Mouse (Mus musculus) heart, adult 2 months (tissue): Measurements from ENCODE around the gene Fmn2.

Experiments
- CTCF ChIP-seq: fragments of 200-600 bp; IDR thresholded peaks from 2 replicates; pipeline ENCODE4 v1.8.1; 2022; ENCODE audit warnings: antibody characterized with exemption, mild to moderate bottlenecking, moderate library complexity
- POLR2A ChIP-seq: fragments of 200-500 bp; IDR thresholded peaks from 2 replicates; pipeline ENCODE4 v1.6.1; 2011; ENCODE audit warnings: mild to moderate bottlenecking, low read depth, low read length, control low read depth; ENCODE audit not compliant: insufficient read depth

- TF ChIP-seq POLR2A (no peak), CTCF (no peak)
Observed at GRCm38 (mm10) chr1:174500064-174500463, 1.6 kb upstream of the Fmn2 start.
